ENCODE assay signal across 8 mouse cellular contexts in genomic region chr5:115731001-115731731, GRCm38 (mm10). TPM values are rescaled to one million over a fixed set of nuclear protein-coding genes. Genes with fewer than 3 reads are reported as not detected.
DNase-seq lines count a peak whose midpoint lies in the region.

Gene Bicdl1 (minus strand): TSS chr5:115731621.

- H3K9me3 ChIP-seq in hindbrain, embryonic 10.5 days, result no peaks in the 10 kb centered on the region

- H3K27ac ChIP-seq in hindbrain, embryonic 10.5 days, result peak within 1 kb of the TSS; percentile 81

- H3K27me3 ChIP-seq in hindbrain, embryonic 10.5 days (ENCODE audit: insufficient read depth, poor library complexity, severe bottlenecking), result peaks cover 28% of the 10 kb centered on the region

- peaks cover 24% of the 10 kb centered on the region for H3K4me1 ChIP-seq in hindbrain, embryonic 10.5 days (replicated peaks)

- H3K4me3 ChIP-seq in hindbrain, embryonic 10.5 days, result peak within 1 kb of the TSS; percentile 72

- WGBS in hindbrain, embryonic 10.5 days, result 3% methylated on average over 83 of the region's 83 CpGs

- DNase-seq in Muller cell, postnatal 12 days (ENCODE audit: inconsistent ontology term), result peak; percentile 91
- DNase-seq in cerebellum, adult 9-10 months, result peak; percentile 69
- peak; percentile 42 to 68 for DNase-seq in frontal cortex, postnatal 10 days (ENCODE audit: low spot score in 2 of 2)
- DNase-seq in hindbrain, embryonic 10.5 days (ENCODE audit: low spot score), result peak; percentile 85
- DNase-seq in layer of hippocampus, postnatal 10 days (ENCODE audit: low spot score in 2 of 2), result peak; percentile 78 to 85
- peak; percentile 92 for DNase-seq in lung, postnatal 14 days
- peak; percentile 84 for DNase-seq in retina, embryonic 14.5 days (ENCODE audit: low spot score)
- DNase-seq in thymus, postnatal 4 days, result peak; percentile 85

- no peaks in the 10 kb centered on the region for H3K36me3 ChIP-seq in hindbrain, embryonic 10.5 days

RNA-seq across cellular contexts. Expression of gene Bicdl1, which starts in this region (rescaled TPM):
- 12.2 and 14.1 TPM in 2 replicates for polyA plus RNA-seq in hindbrain, embryonic 10.5 days (2016; fragmentation: Nextera tagmentation; extraction: Ambion mirVana)
- 10 to 100 TPM; 92.7 to 96.1 TPM for total RNA-seq in layer of hippocampus, postnatal 10 days (2021)

Comparison
In these comparisons a context has a peak if more than half of its experiments do, and no peak if none do; other contexts are left out.
1. Peak in every context shown above with its lines: DNase-seq, H3K4me3 ChIP-seq and H3K27ac ChIP-seq.